Mouse (Mus musculus) heart, postnatal 14 days (tissue): Measurements from ENCODE around the gene Slc29a4. TPM values are rescaled to one million over a fixed set of nuclear protein-coding genes. Genes with fewer than 3 reads are reported as not detected.

Experiments
- total RNA-seq, 2 experiments: library from RNA; stranded (reverse); gene quantifications; 2 replicates each; pipeline ENCODE4 v1.2.3; 2021

Slc29a4 gene
- total RNA-seq, 2 experiments from 2014 or later, result 0.63 to 0.69 TPM

Other genes with a start within 250 kb of the Slc29a4 start
- 1 to 10 TPM; 5.9 to 8.7 TPM for gene Ap5z1, start 228.6 kb upstream of the Slc29a4 start, total RNA-seq
- gene Papolb, start 162.4 kb upstream of the Slc29a4 start, total RNA-seq, result under 1 TPM; 0.17 to 0.22 TPM
- gene Radil, start 141.4 kb upstream of the Slc29a4 start, total RNA-seq, result 1 to 10 TPM; 2.8 to 3.7 TPM
- gene Mmd2, start 83.7 kb upstream of the Slc29a4 start, total RNA-seq, result under 1 TPM in 1 of 2 experiments, not detected in 1; 0.41 TPM
- 10 to 100 TPM; 36.1 TPM for gene Wipi2, start 64.8 kb upstream of the Slc29a4 start, total RNA-seq
- gene Tnrc18, start 125.2 kb downstream of the Slc29a4 start, total RNA-seq, result 10 to 100 TPM; 75.6 to 83.8 TPM
- gene Fbxl18, start 202.9 kb downstream of the Slc29a4 start, total RNA-seq, result 1 to 10 TPM; 7.1 to 7.7 TPM
- gene Actb, start 214.2 kb downstream of the Slc29a4 start, total RNA-seq, result 1,000 to 10,000 TPM; 1,025 to 1,358 TPM